Mouse (Mus musculus) heart, embryonic 14.5 days (tissue): ENCODE results near the gene Lrp1. TPM values are rescaled to one million over a fixed set of nuclear protein-coding genes. Genes with fewer than 3 reads are reported as not detected.

Experiments
- ATAC-seq: fragments of 200-750 bp; cut with Nextera tagmentation; 2 replicates; pipeline ENCODE4 v1.8.0; 2017; ENCODE audit warnings: low read depth, moderate TSS enrichment; ENCODE audit not compliant: insufficient number of reproducible peaks, insufficient read depth, low FRiP score
- H3K27ac ChIP-seq, 2 experiments: fragments of 200-500 bp in 1 of 2; fragments of 300-500 bp in 1 of 2; sonication (generic) in 1 of 2; replicated peaks in 1 of 2; 2 replicates each; pipeline ENCODE4 v1.5.1; 2012 to 2014; ENCODE audit warnings: low read depth in 2 of 2, low read length in 2 of 2, control low read depth in 1 of 2, mild to moderate bottlenecking in 1 of 2, mixed read lengths in 1 of 2; ENCODE audit not compliant: control insufficient read depth in 1 of 2, insufficient read depth in 1 of 2
- H3K27me3 ChIP-seq: fragments of 300-500 bp; sonication (generic); 2 replicates; pipeline ENCODE4 v1.6.1; 2014; ENCODE audit warnings: mild to moderate bottlenecking, low read length, control low read depth; ENCODE audit not compliant: control insufficient read depth, insufficient read depth
- H3K36me3 ChIP-seq: fragments of 300-500 bp; sonication (generic); 2 replicates; pipeline ENCODE4 v1.6.1; 2014; ENCODE audit warnings: mild to moderate bottlenecking, control low read depth, low read length, mixed read lengths; ENCODE audit not compliant: control insufficient read depth, insufficient read depth
- H3K4me1 ChIP-seq, 2 experiments: fragments of 200-500 bp in 1 of 2; fragments of 300-500 bp in 1 of 2; sonication (generic) in 1 of 2; 2 replicates each; pipeline ENCODE4 v1.6.1; 2012 to 2014; ENCODE audit warnings: low read length in 2 of 2, control low read depth in 1 of 2, mixed read lengths in 1 of 2; ENCODE audit not compliant: control insufficient read depth in 2 of 2, insufficient read depth in 2 of 2
- H3K4me2 ChIP-seq: fragments of 300-500 bp; sonication (generic); 2 replicates; pipeline ENCODE4 v1.6.1; 2014; ENCODE audit warnings: mild to moderate bottlenecking, low read length
- H3K4me3 ChIP-seq, 2 experiments: fragments of 200-500 bp in 1 of 2; fragments of 300-500 bp in 1 of 2; sonication (generic) in 1 of 2; 2 replicates each; pipeline ENCODE4 v1.5.1; 2012 to 2014; ENCODE audit warnings: low read length in 2 of 2, mild to moderate bottlenecking in 2 of 2, control low read depth in 1 of 2, low read depth in 1 of 2, moderate library complexity in 1 of 2; ENCODE audit not compliant: control insufficient read depth in 1 of 2, insufficient read depth in 1 of 2
- H3K9ac ChIP-seq: fragments of 300-500 bp; sonication (generic); 2 replicates; pipeline ENCODE4 v1.6.1; 2014; ENCODE audit warnings: mild to moderate bottlenecking, low read length
- H3K9me3 ChIP-seq: fragments of 300-500 bp; sonication (generic); 2 replicates; pipeline ENCODE4 v1.6.1; 2016; ENCODE audit warnings: low read length, control low read depth; ENCODE audit not compliant: control insufficient read depth
- WGBS: fragments of 180-500 bp; shearing (Covaris S2); extraction: QIAGEN DNeasy Blood & Tissue Kit; methylation state at CpG from one replicate; pipeline ENCODE4 v1.1.7; 2014; 5-methylcytosine and 5-hydroxymethylcytosine counted together
- polyA plus RNA-seq: library from polyadenylated mRNA; unstranded; fragments of >200 nt; fragmentation: Nextera tagmentation; extraction: Ambion mirVana; gene quantifications from 2 replicates; pipeline ENCODE4 v1.2.1, GENCODE M21; 2014

The Lrp1 gene
- polyA plus RNA-seq, 1 experiment from 2014 or later = 31.2 TPM

DNA sequence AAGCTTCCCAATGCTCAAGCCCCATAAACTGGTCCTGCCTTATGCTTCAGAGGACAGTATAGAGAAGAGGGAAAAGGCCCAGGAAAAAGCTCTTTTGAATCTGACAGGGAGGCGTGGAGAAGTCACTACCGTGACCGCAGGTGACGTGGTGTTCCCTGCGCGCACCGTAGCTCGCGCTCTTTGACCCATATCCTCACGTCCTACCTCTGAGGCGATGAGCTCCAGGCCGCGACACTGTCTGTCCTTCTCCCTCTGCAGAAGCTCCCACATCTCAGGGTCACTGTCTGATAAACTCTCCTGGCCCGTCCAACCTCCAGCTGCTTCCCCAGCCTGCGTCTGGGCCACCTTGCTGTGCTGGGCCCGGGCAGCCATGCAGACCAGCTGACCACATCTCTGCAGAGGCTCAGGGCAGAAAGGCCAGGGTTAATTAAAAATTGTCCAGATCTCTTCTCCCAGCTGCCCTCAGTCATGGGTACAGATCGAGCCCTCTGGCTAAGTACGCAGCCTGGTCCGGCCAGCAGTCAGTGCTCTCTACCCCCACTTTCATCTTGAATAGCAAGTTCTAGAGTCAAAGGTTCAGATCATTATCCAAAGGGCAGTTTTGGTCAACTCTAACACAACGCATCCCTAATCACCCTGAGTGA, 100.1 kb downstream of the Lrp1 start:
- H3K4me3 ChIP-seq = peak overlapping the region; percentile 18 to 72; a peak in 3 of 4 replicates
- no peak for ATAC-seq
- H3K4me1 ChIP-seq = peaks cover 21 to 25% of the 10 kb centered on the region in 2 experiments
- 84% methylated on average over 20 of the region's 20 CpGs for WGBS
- peak overlapping the region; percentile 97 for H3K4me2 ChIP-seq
- H3K27me3 ChIP-seq = peaks cover 25% of the 10 kb centered on the region
- H3K9ac ChIP-seq = peak overlapping the region; percentile 83
- H3K36me3 ChIP-seq = peaks cover 36% of the 10 kb centered on the region
- H3K27ac ChIP-seq = no peak overlapping the region
- no peaks in the 10 kb centered on the region for H3K9me3 ChIP-seq

DNA sequence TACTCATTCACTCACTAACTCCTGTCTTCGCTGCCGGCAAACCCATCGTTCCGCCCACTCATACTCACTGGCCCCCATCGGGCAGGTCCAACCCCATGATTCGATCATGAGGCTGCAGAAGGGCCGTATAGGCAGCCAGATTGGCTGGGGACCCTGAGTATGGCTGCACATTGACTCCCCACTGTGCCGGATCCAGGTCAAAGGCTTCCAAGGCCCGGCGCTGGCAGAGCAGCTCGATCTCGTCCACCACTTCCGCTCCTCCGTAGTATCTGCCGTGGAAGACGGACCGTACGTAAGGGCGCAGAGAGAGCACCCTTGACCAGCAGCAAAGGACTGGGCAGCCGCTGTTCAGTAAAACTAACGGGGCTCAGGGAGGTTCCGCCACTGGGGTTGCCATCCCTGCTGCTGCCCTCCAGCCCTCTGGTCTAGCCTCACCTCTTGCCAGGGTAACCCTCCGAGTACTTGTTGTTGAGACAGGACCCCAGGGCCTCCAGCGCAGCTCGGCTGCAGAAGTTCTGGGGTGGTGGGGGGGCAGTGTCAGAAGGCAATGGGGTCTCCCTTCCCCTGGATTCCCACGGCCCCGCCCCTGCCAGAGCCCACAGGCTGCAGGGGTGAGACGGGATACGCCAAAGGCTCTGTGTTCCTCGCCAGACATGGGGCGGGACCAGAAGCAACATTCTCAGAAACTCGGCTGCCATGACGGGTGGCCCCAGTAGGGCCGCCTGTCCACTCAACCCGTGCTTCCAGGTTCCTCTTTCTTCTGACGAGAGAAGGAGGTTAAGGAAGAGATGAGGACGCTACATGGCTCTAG, 100.8 kb downstream of the Lrp1 start:
- Histone ChIP-seq H3K4me2 (no peak overlapping the region; the same call in 1 of the 2 replicates), H3K4me1 (peaks cover 25 to 30% of the 10 kb centered on the region in 2 experiments), H3K9me3 (no peaks in the 10 kb centered on the region), H3K27ac (no peak overlapping the region), H3K9ac (no peak overlapping the region), H3K36me3 (peaks cover 36% of the 10 kb centered on the region), H3K27me3 (peaks cover 25% of the 10 kb centered on the region), H3K4me3 (no peak overlapping the region)
- WGBS = 93% methylated on average over 37 of the region's 37 CpGs
- ATAC-seq = no peak

DNA sequence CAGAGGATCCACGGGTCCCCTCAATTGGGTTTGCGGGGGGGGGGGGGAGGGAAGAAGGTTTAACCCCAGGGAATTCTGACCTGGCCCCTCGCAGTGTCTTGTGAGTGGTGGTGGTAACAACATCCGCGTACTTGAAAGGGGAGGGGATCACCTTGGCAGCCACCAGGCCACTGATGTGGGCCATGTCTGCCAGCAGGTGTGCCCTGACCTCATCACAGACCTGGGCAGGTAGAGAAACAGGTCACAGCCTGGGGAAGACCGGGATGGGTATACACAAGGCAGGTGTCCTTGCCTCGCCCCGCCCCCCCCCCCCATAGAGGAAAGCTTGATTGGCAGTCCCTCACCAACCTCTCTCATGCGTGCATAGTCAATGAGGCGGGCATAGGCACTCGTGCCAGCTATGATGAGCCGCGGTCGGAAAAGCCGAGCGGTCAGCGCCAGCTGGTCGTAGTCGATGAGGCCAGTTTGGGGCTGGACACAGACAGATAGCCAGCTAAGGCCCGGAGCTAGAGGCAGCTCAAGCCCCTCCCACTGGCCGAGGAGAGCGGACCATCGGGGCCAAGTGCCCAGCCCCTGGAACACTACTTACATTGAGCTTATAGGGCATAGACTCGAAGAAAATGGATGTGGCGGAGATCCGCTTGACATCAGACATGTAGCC, 101.8 kb downstream of the Lrp1 start:
- Histone ChIP-seq H3K4me1 (peaks cover 27 to 36% of the 10 kb centered on the region in 2 experiments), H3K4me2 (no peak overlapping the region), H3K9ac (no peak overlapping the region), H3K36me3 (peaks cover 36% of the 10 kb centered on the region), H3K9me3 (no peaks in the 10 kb centered on the region), H3K27ac (no peak overlapping the region), H3K4me3 (no peak overlapping the region), H3K27me3 (peaks cover 25% of the 10 kb centered on the region)
- 95% methylated on average over 26 of the region's 26 CpGs for WGBS
- ATAC-seq = no peak

DNA sequence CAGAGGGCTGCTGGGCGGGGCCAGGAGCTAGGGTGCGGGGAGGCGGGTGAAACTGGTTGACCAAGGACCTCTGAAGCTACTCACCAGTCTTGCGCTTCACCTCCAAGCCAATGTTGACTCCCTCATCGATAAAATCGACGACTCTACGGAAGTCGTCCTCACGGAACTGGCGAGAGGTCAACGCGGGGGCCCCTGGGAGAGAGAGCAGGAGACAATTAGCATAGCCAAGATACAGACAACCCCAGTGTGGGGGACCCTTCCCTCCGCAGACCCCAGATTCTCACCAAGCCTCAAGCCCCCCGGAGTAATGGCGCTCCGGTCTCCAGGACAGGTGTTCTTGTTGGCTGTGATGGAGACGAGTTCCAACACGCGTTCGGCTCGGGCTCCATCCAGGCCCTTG, 103.0 kb downstream of the Lrp1 start:
- ATAC-seq = no peak
- H3K9me3 ChIP-seq = no peaks in the 10 kb centered on the region
- no peak overlapping the region for H3K4me2 ChIP-seq
- H3K4me3 ChIP-seq = no peak overlapping the region
- H3K9ac ChIP-seq = no peak overlapping the region
- peaks cover 30% of the 10 kb centered on the region for H3K27me3 ChIP-seq
- peaks cover 36% of the 10 kb centered on the region for H3K36me3 ChIP-seq
- peaks cover 37 to 48% of the 10 kb centered on the region in 2 experiments for H3K4me1 ChIP-seq
- 92% methylated on average over 22 of the region's 22 CpGs for WGBS
- H3K27ac ChIP-seq = no peak overlapping the region

DNA sequence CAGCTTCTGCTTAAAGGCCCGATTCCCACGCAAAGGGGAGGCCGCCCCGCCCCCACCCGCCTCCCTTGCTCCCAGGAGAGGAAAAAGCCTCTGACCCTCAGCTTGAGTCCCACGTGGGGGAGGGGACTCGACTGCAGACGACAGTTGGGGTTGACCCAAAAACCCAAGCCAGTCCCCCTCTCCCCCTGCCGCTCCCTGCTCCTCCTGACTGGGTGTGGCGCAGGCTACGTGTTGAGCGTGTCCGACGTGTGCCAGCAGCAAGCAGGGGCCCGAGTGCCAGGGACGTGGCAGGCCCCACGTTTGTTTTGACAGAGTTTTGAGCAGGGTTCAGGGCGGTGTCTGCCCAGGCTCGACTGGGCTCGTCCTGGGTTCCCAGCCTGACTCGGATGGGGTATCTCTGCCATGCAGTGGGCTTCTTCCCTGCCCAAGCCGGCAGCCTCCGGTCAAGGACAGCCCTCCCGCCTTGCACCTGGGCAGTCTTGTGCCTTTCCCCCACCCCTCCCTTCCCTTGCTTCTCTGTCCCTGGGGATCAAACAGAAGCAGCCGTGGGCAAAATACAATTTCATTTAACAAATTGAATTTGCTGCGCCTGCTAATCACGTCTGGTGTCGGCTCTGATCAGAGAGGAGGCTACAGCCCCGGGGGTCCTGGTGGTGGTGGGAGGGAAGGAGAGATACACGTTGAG, 104.2 kb downstream of the Lrp1 start:
- Histone ChIP-seq H3K27ac (peak overlapping the region in 1 of 2 experiments; percentile 47; a peak in 2 of 4 replicates), H3K27me3 (peaks cover 40% of the 10 kb centered on the region), H3K4me1 (peaks cover 40 to 55% of the 10 kb centered on the region in 2 experiments), H3K9me3 (no peaks in the 10 kb centered on the region), H3K4me3 (peak overlapping the region; percentile 6 to 22; a peak in 3 of 4 replicates), H3K36me3 (peaks cover 36% of the 10 kb centered on the region), H3K4me2 (peak overlapping the region; percentile 59), H3K9ac (peak overlapping the region; percentile 69)
- WGBS = 12% methylated on average over 30 of the region's 30 CpGs
- peak; percentile 42 for ATAC-seq

DNA sequence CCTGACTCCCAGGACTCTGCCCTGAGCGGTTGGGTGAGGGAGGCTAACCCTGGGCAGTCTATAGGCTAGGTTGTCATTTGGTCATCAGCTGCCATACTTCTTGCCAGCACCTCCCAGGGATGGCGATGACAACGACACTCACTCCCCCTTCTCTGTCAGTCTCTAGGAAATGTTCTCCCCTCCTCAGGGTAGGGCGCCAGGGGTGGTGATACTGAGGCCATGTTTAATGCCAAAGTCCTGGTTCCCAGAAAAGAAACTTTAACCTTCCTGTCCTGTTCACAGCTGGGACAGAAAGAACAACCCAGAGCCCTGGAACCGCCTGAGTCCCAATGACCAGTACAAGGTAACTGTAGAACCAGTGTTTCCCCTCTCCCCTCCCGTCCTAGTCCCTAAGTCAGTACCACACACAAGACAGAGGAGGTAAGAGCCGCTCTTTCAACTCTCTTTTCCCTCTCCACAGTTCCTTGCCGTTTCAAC, 104.9 kb downstream of the Lrp1 start:
- Histone ChIP-seq H3K36me3 (peaks cover 36% of the 10 kb centered on the region), H3K4me3 (peak overlapping the region in 1 of 2 experiments; percentile 6; a peak in 2 of 4 replicates), H3K4me1 (peaks cover 39 to 51% of the 10 kb centered on the region in 2 experiments), H3K9me3 (no peaks in the 10 kb centered on the region), H3K27ac (peak overlapping the region; percentile 10 to 27; a peak in 1 of 4 replicates), H3K27me3 (peaks cover 47% of the 10 kb centered on the region), H3K9ac (peak overlapping the region; percentile 69), H3K4me2 (peak overlapping the region; percentile 59)
- 29% methylated on average over 8 of the region's 8 CpGs for WGBS
- no peak for ATAC-seq
